Comparison of ENCODE assay signal across 25 mouse cellular contexts in genomic region chr19:38626246-38627015, GRCm38 (mm10).
DNase-seq lines count a peak whose midpoint lies in the region; ATAC-seq and TF ChIP-seq lines count a peak whose summit lies in the region.
"Had no signal": no experiment of that assay in that cellular context is flagged by ENCODE, and none has a peak within 500 bp of the region (broad histone marks: within the 10 kb centered on the region; RNA-seq: fewer than 3 reads in every experiment).

No protein-coding gene starts in this region.

- TF ChIP-seq POLR2A in heart, adult 2 months (IDR thresholded peaks at IDR 0.05; ENCODE audit: insufficient read depth, low read depth, low read length) = no peak

- H3K4me3 ChIP-seq in heart, adult 2 months = no peak overlapping the region
- no peak overlapping the region for H3K4me3 ChIP-seq in heart, embryonic 11.5 days (ENCODE audit: low read depth, low read length)
- H3K4me3 ChIP-seq in midbrain, embryonic 11.5 days (ENCODE audit: low read depth, low read length) = no peak overlapping the region
- H3K4me3 ChIP-seq: embryonic facial prominence, embryonic 13.5 days; embryonic facial prominence, embryonic 15.5 days; erythroblast, embryonic 14.5 days; forebrain, embryonic 10.5 days; forebrain, embryonic 12.5 days had no signal

- H3K4me1 ChIP-seq in heart, adult 2 months (ENCODE audit: control insufficient read depth, insufficient read depth, low read length) = peaks cover 3% of the 10 kb centered on the region; the same call in 1 of the 2 replicates
- H3K4me1 ChIP-seq in heart, embryonic 11.5 days (ENCODE audit: control insufficient read depth, insufficient read depth, low read length) = no peaks in the 10 kb centered on the region
- no peaks in the 10 kb centered on the region for H3K4me1 ChIP-seq in midbrain, embryonic 11.5 days (ENCODE audit: control insufficient read depth, insufficient read depth, low read length)
- H3K4me1 ChIP-seq: embryonic facial prominence, embryonic 15.5 days; forebrain, embryonic 10.5 days; forebrain, embryonic 12.5 days had no signal

- no peak for TF ChIP-seq EP300 in heart, adult 2 months (IDR thresholded peaks at IDR 0.05; ENCODE audit: insufficient read depth, low read depth, low read length)

- H3K4me2 ChIP-seq in heart, embryonic 11.5 days = no peak overlapping the region
- no peak overlapping the region for H3K4me2 ChIP-seq in midbrain, embryonic 11.5 days
- H3K4me2 ChIP-seq: embryonic facial prominence, embryonic 13.5 days; embryonic facial prominence, embryonic 15.5 days; forebrain, embryonic 12.5 days had no signal

- no peak for ATAC-seq in heart, embryonic 11.5 days (replicated peaks; ENCODE audit: insufficient number of reproducible peaks, low FRiP score, low TSS enrichment)
- no peak for ATAC-seq in midbrain, embryonic 11.5 days (ENCODE audit: low FRiP score)
- ATAC-seq: activated CD4-positive, CD25-positive, alpha-beta regulatory T cell, adult 4 months; forebrain, embryonic 14.5 days; forebrain, embryonic 16.5 days had no signal

- no peaks in the 10 kb centered on the region; the same call in none of the 2 replicates for H3K36me3 ChIP-seq in heart, adult 2 months (ENCODE audit: control insufficient read depth, insufficient read depth, low read length)
- no peaks in the 10 kb centered on the region for H3K36me3 ChIP-seq in heart, embryonic 11.5 days (ENCODE audit: control insufficient read depth, insufficient read depth, low read length)
- H3K36me3 ChIP-seq in midbrain, embryonic 11.5 days (ENCODE audit: control insufficient read depth, insufficient read depth, low read length) = no peaks in the 10 kb centered on the region
- H3K36me3 ChIP-seq: embryonic facial prominence, embryonic 13.5 days; embryonic facial prominence, embryonic 15.5 days; forebrain, embryonic 10.5 days; forebrain, embryonic 12.5 days had no signal

- no peaks in the 10 kb centered on the region for H3K27me3 ChIP-seq in heart, adult 2 months (ENCODE audit: control insufficient read depth, insufficient read depth, low read length)
- H3K27me3 ChIP-seq in heart, embryonic 11.5 days (ENCODE audit: control insufficient read depth, insufficient read depth, low read length) = no peaks in the 10 kb centered on the region
- H3K27me3 ChIP-seq in midbrain, embryonic 11.5 days (ENCODE audit: control insufficient read depth, insufficient read depth, low read length) = no peaks in the 10 kb centered on the region
- H3K27me3 ChIP-seq: embryonic facial prominence, embryonic 13.5 days; embryonic facial prominence, embryonic 15.5 days; forebrain, embryonic 12.5 days; Patski had no signal

- no peak overlapping the region for H3K9ac ChIP-seq in heart, adult 2 months (ENCODE audit: low read depth, low read length)
- no peak overlapping the region for H3K9ac ChIP-seq in heart, embryonic 11.5 days (ENCODE audit: low read depth, low read length)
- no peak overlapping the region for H3K9ac ChIP-seq in midbrain, embryonic 11.5 days (ENCODE audit: low read length)
- H3K9ac ChIP-seq: embryonic facial prominence, embryonic 13.5 days; embryonic facial prominence, embryonic 15.5 days; forebrain, embryonic 12.5 days had no signal

- TF ChIP-seq CTCF in heart, adult 2 months (IDR thresholded peaks at IDR 0.05) = no peak

- H3K27ac ChIP-seq in heart, adult 2 months = peak overlapping the region; percentile 23; the same call in 1 of the 2 replicates
- H3K27ac ChIP-seq in heart, embryonic 11.5 days (ENCODE audit: low read depth, low read length) = no peak overlapping the region
- no peak overlapping the region for H3K27ac ChIP-seq in midbrain, embryonic 11.5 days (ENCODE audit: low read depth, low read length)
- H3K27ac ChIP-seq: embryonic facial prominence, embryonic 13.5 days; embryonic facial prominence, embryonic 15.5 days; forebrain, embryonic 10.5 days; forebrain, embryonic 12.5 days had no signal

- H3K79me2 ChIP-seq in heart, adult 2 months (replicated peaks; ENCODE audit: control insufficient read depth, insufficient read depth, low read length) = no peaks in the 10 kb centered on the region

- intact Hi-C loops in heart, adult 2 months (cut with DNase I) = no loop called here

- WGBS in heart, adult 2 months = 66% methylated on average over 9 of the region's 9 CpGs
- WGBS in heart, embryonic 11.5 days (ENCODE audit: insufficient replicate concordance) = 76% methylated on average over 9 of the region's 9 CpGs
- 83% methylated on average over 9 of the region's 9 CpGs for WGBS in midbrain, embryonic 11.5 days

- DNase-seq in heart, adult 2 months = no peak
- peak; percentile 74 for DNase-seq in Muller cell, postnatal 12 days (ENCODE audit: inconsistent ontology term)
- peak; percentile 64 for DNase-seq in retina, embryonic 14.5 days (ENCODE audit: low spot score)
- DNase-seq in urinary bladder, adult 2 months (ENCODE audit: low spot score) = no peak
- no peak for DNase-seq in midbrain, embryonic 11.5 days (ENCODE audit: low spot score, missing footprints)
- DNase-seq: adrenal gland, adult 8-10 months; adrenal gland, postnatal 14 days; adrenal gland, postnatal 36 days; cerebellum, adult 11 months; cerebellum, adult 18-20 months; cerebellum, adult 8-10 months; cerebellum, adult 9-11 months; cerebellum, postnatal 14 days; cerebellum, postnatal 36 days; embryo, embryonic 11 days had no signal

- no peaks in the 10 kb centered on the region for H3K9me3 ChIP-seq in heart, embryonic 11.5 days (replicated peaks; ENCODE audit: control insufficient read depth, low read length)
- no peaks in the 10 kb centered on the region for H3K9me3 ChIP-seq in midbrain, embryonic 11.5 days (ENCODE audit: control insufficient read depth, low read length)
- H3K9me3 ChIP-seq: embryonic facial prominence, embryonic 13.5 days; embryonic facial prominence, embryonic 15.5 days; forebrain, embryonic 10.5 days; forebrain, embryonic 12.5 days had no signal

Comparison
In these comparisons a context has a peak if more than half of its experiments do, and no peak if none do; other contexts are left out.
1. DNase-seq: peak in Muller cell, postnatal 12 days (single experiment) and retina, embryonic 14.5 days (single experiment); none in heart, adult 2 months (0 of 2), urinary bladder, adult 2 months (single experiment) and midbrain, embryonic 11.5 days (single experiment).